Mouse (Mus musculus): Measurements from ENCODE around the gene Dnajc7. TPM values are rescaled to one million over a fixed set of nuclear protein-coding genes. Genes with fewer than 3 reads are reported as not detected.
"Not testable (repeated sequence)": the region's sequence is repeated elsewhere in the genome, so short reads cannot be mapped to it uniquely, and the experiment has no call there.

Dnajc7 gene
- total RNA-seq (2022), result 100 to 1,000 TPM; 204 to 279 (median 249) TPM

- DNase-seq, result no peak
Measured at GRCm38 (mm10) chr11:100619982-100620381, at the start of gene Dnajc7. Dnajc7 (minus strand) TSS chr11:100620168.

DNA sequence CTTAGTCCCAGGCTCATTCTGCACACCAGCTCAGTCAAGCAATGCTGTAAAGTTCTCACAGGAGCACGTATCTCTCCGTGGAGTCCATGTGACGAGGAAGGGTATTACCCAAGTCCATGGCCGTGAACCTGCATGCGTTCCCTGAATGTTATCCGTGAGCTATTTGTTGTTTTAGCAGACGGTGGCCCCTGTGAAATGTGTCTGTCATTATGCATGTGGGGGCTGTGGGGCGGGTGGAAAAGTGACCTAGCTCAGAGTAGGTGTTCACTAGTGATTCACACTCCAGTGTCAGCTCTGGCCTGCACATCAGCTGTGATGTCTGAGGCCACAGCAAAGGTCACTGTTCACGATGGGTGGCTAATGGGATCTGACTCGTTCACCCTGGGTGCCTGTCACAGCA is 39.8 kb upstream of the Dnajc7 start:
- DNase-seq, result peak; percentile 34

GRCm38 (mm10) chr11:100656458-100656857 is 36.5 kb upstream of the Dnajc7 start:
- no peak for DNase-seq

DNA sequence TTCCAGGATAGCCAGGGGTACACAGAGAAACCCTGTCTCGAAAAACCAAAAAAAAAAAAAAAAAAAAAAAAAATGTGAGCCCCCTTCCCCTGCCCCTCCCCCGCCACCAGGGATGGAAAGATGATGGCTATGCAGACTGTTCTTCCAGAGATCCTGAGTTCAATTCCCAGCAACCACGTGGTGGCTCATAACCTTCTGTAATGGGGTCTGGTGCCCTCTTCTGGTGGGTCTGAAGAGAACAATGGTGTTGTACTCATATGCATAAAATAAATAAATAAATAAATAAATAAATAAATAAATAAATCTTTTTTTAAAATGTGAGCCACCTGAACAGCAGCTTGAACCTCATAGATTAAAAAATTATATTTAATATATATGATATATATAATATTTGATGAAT is 35.6 kb upstream of the Dnajc7 start:
- DNase-seq, result not testable (repeated sequence)

DNA sequence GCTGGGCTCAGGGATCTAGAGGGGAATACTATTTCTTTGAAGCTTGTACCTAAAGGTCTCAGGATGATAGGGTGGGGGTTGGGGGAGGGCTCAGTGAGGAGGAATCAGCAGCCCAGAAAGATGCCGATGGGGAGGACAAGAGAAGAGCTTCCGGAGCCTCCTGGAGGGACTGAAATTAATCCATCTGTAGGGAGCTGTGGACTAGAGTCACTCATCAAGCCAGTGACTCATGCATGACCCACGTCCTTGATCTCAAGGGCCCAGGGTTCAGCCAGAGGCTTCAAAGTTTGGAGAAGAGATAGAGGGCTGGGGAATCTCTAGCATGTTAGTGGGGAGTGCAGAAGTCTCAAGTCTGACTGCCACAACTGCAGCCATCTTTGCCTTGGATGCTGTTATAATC is 31.8 kb upstream of the Dnajc7 start:
- peak; percentile 76 for DNase-seq

- DNase-seq, result no peak
Measured at GRCm38 (mm10) chr11:100651205-100651604, 31.2 kb upstream of the Dnajc7 start.

- DNase-seq, result no peak
Measured at GRCm38 (mm10) chr11:100648405-100648804, 28.4 kb upstream of the Dnajc7 start.

DNA sequence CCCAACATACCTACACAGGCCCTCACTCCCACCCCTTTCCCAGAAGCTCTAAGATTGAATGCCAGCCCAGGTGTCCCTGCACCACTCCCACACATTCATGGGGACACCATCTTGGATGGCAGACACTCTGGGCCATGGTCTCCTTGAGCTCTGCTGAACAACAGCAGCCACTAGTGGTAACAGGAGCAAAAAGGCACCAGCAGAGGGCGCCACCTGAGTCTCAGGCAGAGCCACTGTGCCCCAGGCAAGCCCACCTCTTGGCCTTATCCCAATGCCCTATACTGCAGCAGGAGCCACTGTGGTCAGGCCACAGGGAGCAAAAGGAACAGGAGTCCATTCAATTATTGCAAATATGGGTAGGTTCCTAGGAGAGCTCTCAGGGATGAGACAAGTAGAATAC is 26.3 kb upstream of the Dnajc7 start:
- no peak for DNase-seq

- DNase-seq, result no peak
Measured at GRCm38 (mm10) chr11:100643612-100644575, 23.9 kb upstream of the Dnajc7 start.

GRCm38 (mm10) chr11:100640159-100640906 is 20.4 kb upstream of the Dnajc7 start:
- no peak for DNase-seq

- DNase-seq, result no peak
Measured at GRCm38 (mm10) chr11:100634530-100634929, 14.6 kb upstream of the Dnajc7 start.

- no peak for DNase-seq
Measured at GRCm38 (mm10) chr11:100628862-100629352, 8.9 kb upstream of the Dnajc7 start.

DNA sequence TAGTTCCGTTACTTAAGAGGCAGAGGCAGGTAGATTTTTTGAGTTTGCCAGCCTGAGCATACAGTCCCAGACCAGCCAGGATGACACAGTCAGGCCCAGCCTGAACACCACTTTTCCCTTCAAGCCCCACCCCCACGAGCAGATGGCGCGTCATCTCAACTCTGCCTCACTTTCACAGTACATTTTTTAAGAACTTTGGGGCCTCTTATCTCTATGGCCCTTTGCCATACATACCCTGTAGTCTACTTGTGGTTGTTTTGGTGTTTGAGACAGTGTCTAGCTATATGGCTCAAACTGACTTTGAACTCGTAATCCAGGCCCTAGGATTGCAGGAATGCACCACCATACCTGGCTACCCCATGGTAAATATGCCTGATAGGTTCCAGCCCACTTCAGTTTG is 8.1 kb upstream of the Dnajc7 start:
- no peak for DNase-seq

GRCm38 (mm10) chr11:100626701-100627195 is 6.8 kb upstream of the Dnajc7 start:
- DNase-seq, result peak; percentile 60

DNA sequence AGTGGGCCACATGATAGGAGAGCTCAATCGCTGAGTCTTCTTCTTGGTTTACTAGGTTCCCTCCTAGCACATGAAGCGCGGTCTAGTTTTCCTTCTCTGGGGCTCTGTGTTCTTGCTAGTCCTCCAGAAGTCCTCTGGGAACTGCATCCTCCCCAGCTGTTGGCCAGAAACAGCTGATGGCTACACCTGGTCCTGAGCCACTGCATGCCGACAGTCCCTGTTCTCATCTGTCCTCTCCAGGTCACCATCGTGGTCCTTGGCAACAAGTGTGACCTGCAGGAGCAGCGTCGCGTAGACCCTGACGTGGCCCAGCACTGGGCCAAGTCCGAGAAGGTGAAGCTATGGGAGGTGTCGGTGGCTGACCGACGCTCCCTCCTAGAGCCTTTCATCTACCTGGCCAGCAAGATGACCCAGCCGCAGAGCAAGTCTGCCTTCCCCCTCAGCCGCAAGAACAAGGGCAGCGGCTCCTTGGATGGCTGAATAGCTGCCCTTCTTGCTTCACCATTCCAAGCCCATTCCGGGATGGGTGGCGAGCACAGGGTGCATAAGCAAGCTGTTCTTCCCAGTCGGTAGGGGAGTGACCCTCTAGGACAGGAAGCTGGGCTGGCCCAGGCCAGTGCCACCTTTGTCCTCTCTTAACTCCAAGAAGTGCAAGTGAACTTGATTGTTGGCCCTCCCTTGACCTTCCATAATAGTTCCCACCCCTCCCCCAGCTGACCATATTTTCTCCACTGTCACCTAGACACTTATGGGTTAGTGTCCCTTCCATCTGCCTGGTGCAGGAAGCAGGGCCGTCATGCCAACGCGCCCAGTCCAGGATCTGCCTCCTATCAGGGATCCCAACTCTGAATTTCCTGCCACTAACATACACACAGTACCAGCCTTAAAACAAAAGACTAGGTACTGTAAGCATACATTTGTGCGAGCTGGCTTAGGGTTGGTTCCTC is 6.1 kb upstream of the Dnajc7 start:
- no peak for DNase-seq

GRCm38 (mm10) chr11:100623867-100624266 is 3.9 kb upstream of the Dnajc7 start:
- no peak for DNase-seq

DNA sequence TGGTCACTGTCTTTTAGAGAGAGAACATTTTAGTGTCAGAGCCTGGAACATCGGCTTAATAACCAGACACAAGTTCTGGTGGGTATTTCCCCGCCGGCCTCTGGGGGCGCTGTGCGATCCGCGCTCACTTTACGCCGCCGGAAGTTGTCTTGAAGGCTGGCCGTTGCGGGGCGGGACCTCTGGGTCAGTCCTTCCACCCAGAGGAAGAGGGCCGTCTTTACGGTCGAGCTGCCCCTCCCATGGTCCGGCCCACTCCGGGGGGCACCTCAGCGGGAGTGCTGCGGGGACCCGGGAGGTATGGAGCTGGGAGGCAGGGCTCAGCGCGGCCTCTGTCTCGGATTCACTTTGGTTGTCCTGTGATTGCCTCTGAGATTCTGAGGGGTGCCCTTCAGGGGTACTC is 2.7 kb upstream of the Dnajc7 start:
- DNase-seq, result peak; percentile 95

- peak; percentile 91 for DNase-seq
Measured at GRCm38 (mm10) chr11:100619485-100619975, 438 bp downstream of the Dnajc7 start.

- DNase-seq, result peak; percentile 52
Measured at GRCm38 (mm10) chr11:100618761-100619484, 1.0 kb downstream of the Dnajc7 start, which contains the start of gene Nkiras2. Nkiras2 (plus strand) TSS chr11:100619244.

- no peak for DNase-seq
Measured at GRCm38 (mm10) chr11:100617480-100617879, 2.5 kb downstream of the Dnajc7 start.

DNA sequence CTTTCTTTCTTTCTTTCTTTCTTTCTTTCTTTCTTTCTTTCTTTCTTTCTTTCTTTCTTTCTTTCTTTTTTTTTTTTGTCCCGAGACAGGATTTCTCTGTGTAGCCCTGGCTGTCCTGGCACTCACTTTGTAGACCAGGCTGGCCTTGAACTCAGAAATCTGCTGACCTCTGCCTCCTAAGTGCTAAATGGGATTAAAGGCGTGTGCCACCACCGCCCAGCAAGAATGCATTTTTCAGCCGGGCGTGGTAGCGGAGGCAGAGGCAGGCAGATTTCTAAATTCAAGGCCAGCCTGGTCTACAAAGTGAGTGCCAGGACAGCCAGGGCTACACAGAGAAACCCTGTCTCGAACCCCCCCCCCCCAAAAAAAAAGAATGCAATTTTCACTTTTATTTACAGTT is 3.1 kb downstream of the Dnajc7 start:
- DNase-seq, result not testable (repeated sequence)

Measured in adrenal gland, adult 8-10 months (tissue).